Mouse (Mus musculus) megakaryocyte, embryonic 14.5 days (primary cell): ENCODE measurements around the gene Fga.

Source experiments
- FLI1 ChIP-seq: IDR thresholded peaks from 2 replicates; pipeline ENCODE4 v1.6.1; 2012; ENCODE audit warnings: low read length, inconsistent platforms, mixed read lengths
- GATA1 ChIP-seq: IDR thresholded peaks from 3 replicates; pipeline ENCODE4 v1.6.1; 2012; ENCODE audit warnings: mixed read lengths, low read length, inconsistent platforms, borderline replicate concordance

GRCm38 (mm10) chr3:83002191-83002590, 23.7 kb upstream of the Fga start:
- no peak for TF ChIP-seq GATA1
- no peak for TF ChIP-seq FLI1
